Mouse (Mus musculus): Measurements from ENCODE around the gene Wdr78. TPM values are rescaled to one million over a fixed set of nuclear protein-coding genes. Genes with fewer than 3 reads are reported as not detected.

Wdr78 gene
- total RNA-seq (2021) (1 to 10 TPM; 5.7 TPM), polyA plus RNA-seq (2012; rRNA removed) (0.86 and 1.1 TPM in 2 replicates)
- long read RNA-seq, full-length matches to known transcripts, result 1 of 2 reads
- long read RNA-seq, partial matches to known transcripts, result 0 of 2 reads
- long read RNA-seq, other reads (novel, unspliced or antisense), result 1 of 2 reads

GRCm38 (mm10) chr4:103114184-103115111 lies at the start of gene Wdr78, which contains the start of gene Mier1:
Wdr78 (minus strand) TSS chr4:103114555.
Mier1 (plus strand) TSS chr4:103114390.
- DNase-seq, result peak; percentile 98

GRCm38 (mm10) chr4:103158781-103159180 lies 44.4 kb upstream of the Wdr78 start:
- DNase-seq, result no peak

- peak; percentile 23 for DNase-seq
These were observed 37.6 kb upstream of the Wdr78 start for GRCm38 (mm10) chr4:103151946-103152345.

- DNase-seq, result peak; percentile 72
These were observed 32.0 kb upstream of the Wdr78 start for GRCm38 (mm10) chr4:103146339-103146738.

GRCm38 (mm10) chr4:103136946-103137345 lies 22.6 kb upstream of the Wdr78 start:
- DNase-seq, result no peak

GRCm38 (mm10) chr4:103126533-103126932 lies 12.2 kb upstream of the Wdr78 start:
- no peak for DNase-seq

- DNase-seq, result no peak
These were observed 9.3 kb upstream of the Wdr78 start for GRCm38 (mm10) chr4:103123606-103124005.

GRCm38 (mm10) chr4:103123086-103123485 lies 8.7 kb upstream of the Wdr78 start:
- peak; percentile 18 for DNase-seq

- DNase-seq, result no peak
These were observed 6.6 kb upstream of the Wdr78 start for GRCm38 (mm10) chr4:103120874-103121389.

GRCm38 (mm10) chr4:103120395-103120794 lies 6.0 kb upstream of the Wdr78 start:
- DNase-seq, result no peak

GRCm38 (mm10) chr4:103120028-103120384 lies 5.7 kb upstream of the Wdr78 start:
- no peak for DNase-seq

GRCm38 (mm10) chr4:103119229-103120027 lies 5.1 kb upstream of the Wdr78 start:
- peak; percentile 94 for DNase-seq

- DNase-seq, result no peak
These were observed 4.5 kb upstream of the Wdr78 start for GRCm38 (mm10) chr4:103118888-103119228.

- no peak for DNase-seq
These were observed 953 bp downstream of the Wdr78 start for GRCm38 (mm10) chr4:103113402-103113801.

- no peak for DNase-seq
These were observed 1.7 kb downstream of the Wdr78 start for GRCm38 (mm10) chr4:103112651-103113050.

- DNase-seq, result no peak
These were observed 15.8 kb downstream of the Wdr78 start for GRCm38 (mm10) chr4:103098532-103098931.

- no peak for DNase-seq
These were observed 18.4 kb downstream of the Wdr78 start for GRCm38 (mm10) chr4:103095921-103096320.

GRCm38 (mm10) chr4:103085237-103085636 lies 29.1 kb downstream of the Wdr78 start:
- no peak for DNase-seq

- no peak for DNase-seq
These were observed 43.7 kb downstream of the Wdr78 start for GRCm38 (mm10) chr4:103070631-103071030.

GRCm38 (mm10) chr4:103067906-103068655 lies 46.3 kb downstream of the Wdr78 start:
- DNase-seq, result no peak

- DNase-seq, result no peak
These were observed 49.4 kb downstream of the Wdr78 start for GRCm38 (mm10) chr4:103064976-103065375.

GRCm38 (mm10) chr4:103064421-103064820 lies 49.9 kb downstream of the Wdr78 start:
- DNase-seq, result no peak

Data from adrenal gland, adult 2 months (tissue).